Mouse (Mus musculus): Measurements from ENCODE around the gene Srebf2. TPM values are rescaled to one million over a fixed set of nuclear protein-coding genes. Genes with fewer than 3 reads are reported as not detected.

The Srebf2 gene
- polyA plus RNA-seq, 1 experiment from 2014 or later, result 143 TPM

DNA sequence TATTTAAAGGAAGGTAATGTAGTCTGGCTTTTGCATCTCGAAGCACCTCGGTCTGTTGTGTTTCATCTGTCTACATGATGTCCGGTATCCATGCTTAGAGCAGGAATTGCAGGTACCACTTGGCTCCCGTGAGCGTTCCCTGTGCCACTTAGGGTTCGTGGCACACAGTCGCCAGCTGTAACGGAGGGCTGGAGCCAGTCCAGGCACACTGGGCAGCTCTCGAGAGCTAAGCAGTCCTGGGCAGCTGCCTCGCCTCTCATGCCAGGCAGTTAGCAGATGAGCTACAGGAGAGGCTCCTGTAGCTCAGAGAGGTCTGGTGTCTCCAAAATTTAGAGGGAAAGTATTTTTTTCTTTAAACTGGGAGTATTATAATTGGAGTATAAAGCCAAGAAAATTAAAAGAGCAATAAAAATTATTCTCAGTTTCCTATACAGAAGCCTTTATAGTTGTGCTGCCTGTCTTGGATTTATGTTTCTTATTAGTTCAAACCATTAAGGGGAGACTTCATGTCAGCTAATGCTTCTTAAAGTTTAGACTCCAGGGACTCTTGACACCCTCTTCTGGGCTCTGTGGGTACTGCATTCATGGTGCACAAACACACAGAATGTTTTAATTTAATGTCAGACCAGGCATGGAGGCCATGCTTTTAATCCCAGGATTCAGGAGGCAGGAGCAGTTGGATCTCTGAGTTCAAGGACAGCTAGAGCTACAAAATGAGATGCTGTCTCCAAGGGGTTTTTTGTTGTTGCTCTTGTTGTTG, 41.7 kb downstream of the Srebf2 start:
- Histone ChIP-seq H3K36me3 (ENCODE audit: control insufficient read depth, insufficient read depth, low read length) (peaks cover 43% of the 10 kb centered on the region), H3K9me3 (ENCODE audit: control insufficient read depth, low read length) (no peaks in the 10 kb centered on the region), H3K4me3 (ENCODE audit: low read depth, low read length) (no peak overlapping the region), H3K27ac (ENCODE audit: low read depth, low read length) (no peak overlapping the region), H3K4me1 (replicated peaks; ENCODE audit: control insufficient read depth, insufficient read depth, low read length) (no peaks in the 10 kb centered on the region), H3K9ac (ENCODE audit: low read depth, low read length) (no peak overlapping the region), H3K27me3 (ENCODE audit: control insufficient read depth, insufficient read depth, low read length) (no peaks in the 10 kb centered on the region), H3K4me2 (replicated peaks; ENCODE audit: low read depth, low read length) (no peak overlapping the region)
- WGBS, result 98% methylated on average over 10 of the region's 10 CpGs
- no peak for ATAC-seq (ENCODE audit: low FRiP score)
- peak; percentile 69 for DNase-seq (ENCODE audit: low spot score)

DNA sequence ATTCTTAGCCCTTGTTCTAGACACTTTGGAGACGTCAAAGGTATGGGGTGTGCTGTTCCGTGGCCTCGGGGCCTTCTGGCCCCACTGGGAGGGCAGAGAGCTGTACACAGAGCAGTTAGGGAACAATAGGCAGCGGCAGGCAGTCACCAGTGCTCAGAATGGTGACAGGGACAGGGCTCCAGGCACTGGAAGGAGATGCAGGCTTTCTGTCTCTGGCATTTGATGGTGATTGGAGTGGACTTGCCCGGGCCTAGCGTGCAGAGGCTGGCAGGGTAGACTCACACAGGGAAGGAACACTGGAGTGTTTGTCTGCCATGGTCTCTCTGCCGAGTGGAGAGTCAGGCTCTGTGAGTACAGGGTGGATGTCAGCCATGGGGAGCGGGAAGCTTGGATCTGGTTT, 45.6 kb downstream of the Srebf2 start:
- no peaks in the 10 kb centered on the region for H3K9me3 ChIP-seq (ENCODE audit: control insufficient read depth, low read length)
- WGBS, result 85% methylated on average over 8 of the region's 8 CpGs
- H3K36me3 ChIP-seq (ENCODE audit: control insufficient read depth, insufficient read depth, low read length), result peaks cover 40% of the 10 kb centered on the region
- ATAC-seq (ENCODE audit: low FRiP score), result no peak
- no peaks in the 10 kb centered on the region for H3K4me1 ChIP-seq (replicated peaks; ENCODE audit: control insufficient read depth, insufficient read depth, low read length)
- H3K4me3 ChIP-seq (ENCODE audit: low read depth, low read length), result no peak overlapping the region
- H3K27ac ChIP-seq (ENCODE audit: low read depth, low read length), result no peak overlapping the region
- H3K4me2 ChIP-seq (replicated peaks; ENCODE audit: low read depth, low read length), result no peak overlapping the region
- no peak for DNase-seq (ENCODE audit: low spot score)
- no peak overlapping the region for H3K9ac ChIP-seq (ENCODE audit: low read depth, low read length)
- no peaks in the 10 kb centered on the region for H3K27me3 ChIP-seq (ENCODE audit: control insufficient read depth, insufficient read depth, low read length)

DNA sequence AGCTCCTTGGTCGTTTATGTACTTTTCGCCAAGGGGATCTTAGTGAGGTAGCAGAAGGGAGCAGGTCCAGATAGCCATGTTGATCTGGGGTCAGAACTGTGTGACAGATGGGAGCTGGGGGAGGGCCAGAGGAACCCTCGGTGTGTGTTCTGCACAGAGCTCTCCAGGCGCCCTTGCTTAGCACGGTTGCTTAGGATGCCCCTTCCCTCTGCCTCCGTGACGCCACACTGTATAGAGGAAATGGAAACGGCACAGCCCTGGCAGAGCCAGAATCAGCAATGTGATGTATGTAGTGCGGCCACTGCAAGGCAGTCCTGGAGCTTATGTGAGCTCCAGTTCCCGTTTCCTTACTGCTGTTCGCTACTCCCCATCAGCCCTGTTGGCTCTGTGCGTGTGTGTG, 49.3 kb downstream of the Srebf2 start:
- Histone ChIP-seq H3K9me3 (ENCODE audit: control insufficient read depth, low read length) (no peaks in the 10 kb centered on the region), H3K36me3 (ENCODE audit: control insufficient read depth, insufficient read depth, low read length) (peaks cover 48% of the 10 kb centered on the region), H3K4me1 (replicated peaks; ENCODE audit: control insufficient read depth, insufficient read depth, low read length) (no peaks in the 10 kb centered on the region), H3K4me2 (replicated peaks; ENCODE audit: low read depth, low read length) (no peak overlapping the region), H3K4me3 (ENCODE audit: low read depth, low read length) (no peak overlapping the region), H3K27me3 (ENCODE audit: control insufficient read depth, insufficient read depth, low read length) (no peaks in the 10 kb centered on the region), H3K9ac (ENCODE audit: low read depth, low read length) (no peak overlapping the region), H3K27ac (ENCODE audit: low read depth, low read length) (no peak overlapping the region)
- DNase-seq (ENCODE audit: low spot score) (no peak), ATAC-seq (ENCODE audit: low FRiP score) (no peak)
- 93% methylated on average over 12 of the region's 12 CpGs for WGBS

GRCm38 (mm10) chr15:82197246-82197750, 50.3 kb downstream of the Srebf2 start:
- ATAC-seq (ENCODE audit: low FRiP score), result no peak
- Histone ChIP-seq H3K27me3 (ENCODE audit: control insufficient read depth, insufficient read depth, low read length) (no peaks in the 10 kb centered on the region), H3K9me3 (ENCODE audit: control insufficient read depth, low read length) (no peaks in the 10 kb centered on the region), H3K36me3 (ENCODE audit: control insufficient read depth, insufficient read depth, low read length) (peaks cover 44% of the 10 kb centered on the region), H3K27ac (ENCODE audit: low read depth, low read length) (no peak overlapping the region), H3K9ac (ENCODE audit: low read depth, low read length) (no peak overlapping the region), H3K4me1 (replicated peaks; ENCODE audit: control insufficient read depth, insufficient read depth, low read length) (no peaks in the 10 kb centered on the region), H3K4me2 (replicated peaks; ENCODE audit: low read depth, low read length) (no peak overlapping the region), H3K4me3 (ENCODE audit: low read depth, low read length) (no peak overlapping the region)
- no peak for DNase-seq (ENCODE audit: low spot score)
- WGBS, result 91% methylated on average over 10 of the region's 10 CpGs

- 95% methylated on average over 11 of the region's 11 CpGs for WGBS
- Histone ChIP-seq H3K9ac (ENCODE audit: low read depth, low read length) (no peak overlapping the region), H3K4me1 (replicated peaks; ENCODE audit: control insufficient read depth, insufficient read depth, low read length) (no peaks in the 10 kb centered on the region), H3K9me3 (ENCODE audit: control insufficient read depth, low read length) (no peaks in the 10 kb centered on the region), H3K27me3 (ENCODE audit: control insufficient read depth, insufficient read depth, low read length) (no peaks in the 10 kb centered on the region), H3K27ac (ENCODE audit: low read depth, low read length) (no peak overlapping the region), H3K4me3 (ENCODE audit: low read depth, low read length) (no peak overlapping the region), H3K36me3 (ENCODE audit: control insufficient read depth, insufficient read depth, low read length) (peaks cover 41% of the 10 kb centered on the region), H3K4me2 (replicated peaks; ENCODE audit: low read depth, low read length) (no peak overlapping the region)
- no peak for DNase-seq (ENCODE audit: low spot score)
- ATAC-seq (ENCODE audit: low FRiP score), result no peak
Observed at GRCm38 (mm10) chr15:82197937-82198336, 51.0 kb downstream of the Srebf2 start.

GRCm38 (mm10) chr15:82198342-82198741, 51.4 kb downstream of the Srebf2 start:
- no peak overlapping the region for H3K27ac ChIP-seq (ENCODE audit: low read depth, low read length)
- no peaks in the 10 kb centered on the region for H3K4me1 ChIP-seq (replicated peaks; ENCODE audit: control insufficient read depth, insufficient read depth, low read length)
- no peak overlapping the region for H3K9ac ChIP-seq (ENCODE audit: low read depth, low read length)
- H3K36me3 ChIP-seq (ENCODE audit: control insufficient read depth, insufficient read depth, low read length), result peaks cover 37% of the 10 kb centered on the region
- H3K27me3 ChIP-seq (ENCODE audit: control insufficient read depth, insufficient read depth, low read length), result no peaks in the 10 kb centered on the region
- no peaks in the 10 kb centered on the region for H3K9me3 ChIP-seq (ENCODE audit: control insufficient read depth, low read length)
- no peak overlapping the region for H3K4me2 ChIP-seq (replicated peaks; ENCODE audit: low read depth, low read length)
- no peak for DNase-seq (ENCODE audit: low spot score)
- H3K4me3 ChIP-seq (ENCODE audit: low read depth, low read length), result no peak overlapping the region
- 92% methylated on average over 7 of the region's 7 CpGs for WGBS
- no peak for ATAC-seq (ENCODE audit: low FRiP score)

DNA sequence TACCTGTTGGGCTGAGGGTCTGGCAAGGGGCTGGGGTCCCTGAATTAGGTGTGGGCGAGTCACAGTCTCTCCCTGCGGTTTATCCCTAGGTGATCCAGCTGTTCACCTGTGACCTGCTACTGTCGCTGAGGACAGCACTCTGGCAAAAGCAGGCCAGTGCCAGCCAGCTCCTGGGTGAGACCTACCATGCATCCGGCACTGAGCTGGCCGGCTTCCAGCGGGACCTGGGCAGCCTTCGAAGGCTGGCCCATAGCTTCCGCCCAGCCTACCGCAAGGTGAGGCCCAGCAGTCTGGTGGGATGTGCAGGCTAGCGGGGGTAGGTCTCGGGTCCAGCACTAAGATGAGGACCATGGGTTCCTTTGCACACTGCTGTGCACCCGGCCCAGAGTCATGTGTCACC, 52.6 kb downstream of the Srebf2 start:
- Histone ChIP-seq H3K9ac (ENCODE audit: low read depth, low read length) (no peak overlapping the region), H3K9me3 (ENCODE audit: control insufficient read depth, low read length) (no peaks in the 10 kb centered on the region), H3K4me3 (ENCODE audit: low read depth, low read length) (no peak overlapping the region), H3K27ac (ENCODE audit: low read depth, low read length) (no peak overlapping the region), H3K4me2 (replicated peaks; ENCODE audit: low read depth, low read length) (no peak overlapping the region), H3K36me3 (ENCODE audit: control insufficient read depth, insufficient read depth, low read length) (peaks cover 30% of the 10 kb centered on the region), H3K27me3 (ENCODE audit: control insufficient read depth, insufficient read depth, low read length) (no peaks in the 10 kb centered on the region), H3K4me1 (replicated peaks; ENCODE audit: control insufficient read depth, insufficient read depth, low read length) (no peaks in the 10 kb centered on the region)
- ATAC-seq (ENCODE audit: low FRiP score) (no peak), DNase-seq (ENCODE audit: low spot score) (no peak)
- WGBS, result 92% methylated on average over 12 of the region's 12 CpGs

DNA sequence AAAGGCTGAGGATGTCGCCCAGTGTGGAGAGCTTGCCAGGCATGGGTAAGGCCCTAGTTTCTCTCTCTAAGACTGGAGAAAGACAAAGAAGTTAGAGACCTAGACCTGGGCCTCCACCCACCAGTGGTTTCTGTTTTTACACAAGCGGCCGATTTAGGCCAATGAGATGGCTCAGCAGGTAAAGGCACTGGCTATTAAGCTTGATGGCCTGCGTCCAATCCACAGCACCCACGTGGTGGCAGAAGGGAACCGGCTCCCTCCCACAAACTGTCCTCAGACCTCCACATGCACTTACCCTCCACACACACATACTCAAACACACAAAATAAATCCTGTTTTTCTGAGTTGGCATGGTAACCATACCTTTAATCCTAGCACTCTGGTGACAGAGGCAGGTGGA, 55.1 kb downstream of the Srebf2 start:
- peaks cover 16% of the 10 kb centered on the region for H3K27me3 ChIP-seq (ENCODE audit: control insufficient read depth, insufficient read depth, low read length)
- no peak overlapping the region for H3K9ac ChIP-seq (ENCODE audit: low read depth, low read length)
- DNase-seq (ENCODE audit: low spot score) (no peak), ATAC-seq (ENCODE audit: low FRiP score) (no peak)
- H3K4me2 ChIP-seq (replicated peaks; ENCODE audit: low read depth, low read length), result no peak overlapping the region
- peaks cover 19% of the 10 kb centered on the region for H3K36me3 ChIP-seq (ENCODE audit: control insufficient read depth, insufficient read depth, low read length)
- H3K9me3 ChIP-seq (ENCODE audit: control insufficient read depth, low read length), result no peaks in the 10 kb centered on the region
- WGBS, result 90% methylated on average over 6 of the region's 6 CpGs
- H3K27ac ChIP-seq (ENCODE audit: low read depth, low read length), result no peak overlapping the region
- H3K4me3 ChIP-seq (ENCODE audit: low read depth, low read length), result no peak overlapping the region
- peaks cover 11% of the 10 kb centered on the region for H3K4me1 ChIP-seq (replicated peaks; ENCODE audit: control insufficient read depth, insufficient read depth, low read length)

GRCm38 (mm10) chr15:82203090-82203489, 56.1 kb downstream of the Srebf2 start:
- no peak overlapping the region for H3K4me2 ChIP-seq (replicated peaks; ENCODE audit: low read depth, low read length)
- H3K4me3 ChIP-seq (ENCODE audit: low read depth, low read length), result no peak overlapping the region
- peaks cover 21% of the 10 kb centered on the region for H3K27me3 ChIP-seq (ENCODE audit: control insufficient read depth, insufficient read depth, low read length)
- WGBS, result 97% methylated on average over 10 of the region's 10 CpGs
- DNase-seq (ENCODE audit: low spot score) (no peak), ATAC-seq (ENCODE audit: low FRiP score) (no peak)
- no peak overlapping the region for H3K27ac ChIP-seq (ENCODE audit: low read depth, low read length)
- peaks cover 16% of the 10 kb centered on the region; the same call in 1 of the 2 replicates for H3K36me3 ChIP-seq (ENCODE audit: control insufficient read depth, insufficient read depth, low read length)
- peaks cover 12% of the 10 kb centered on the region for H3K4me1 ChIP-seq (replicated peaks; ENCODE audit: control insufficient read depth, insufficient read depth, low read length)
- no peaks in the 10 kb centered on the region for H3K9me3 ChIP-seq (ENCODE audit: control insufficient read depth, low read length)
- no peak overlapping the region for H3K9ac ChIP-seq (ENCODE audit: low read depth, low read length)

Measured in hindbrain, embryonic 11.5 days (tissue).